Mouse (Mus musculus) stomach, postnatal 0 days (tissue): ENCODE data around the gene Syt6. TPM values are rescaled to one million over a fixed set of nuclear protein-coding genes. Genes with fewer than 3 reads are reported as not detected.

Experiments used
- ATAC-seq: fragments of 200-750 bp; cut with Nextera tagmentation; 2 replicates; pipeline ENCODE4 v1.8.0; 2017; ENCODE audit not compliant: low FRiP score, low TSS enrichment
- DNase-seq: peaks from one replicate; pipeline ENCODE4 v3.0.0-alpha.2; 2016; ENCODE audit warnings: low spot score
- H3K27ac ChIP-seq: fragments of 300-500 bp; sonication (generic); replicated peaks from 2 replicates; pipeline ENCODE4 v1.5.1; 2014; ENCODE audit warnings: mild to moderate bottlenecking, control low read depth
- H3K27me3 ChIP-seq: fragments of 300-500 bp; sonication (generic); 2 replicates; pipeline ENCODE4 v1.6.1; 2014; ENCODE audit warnings: low read length; ENCODE audit not compliant: control insufficient read depth, insufficient read depth
- H3K36me3 ChIP-seq: fragments of 300-500 bp; sonication (generic); 2 replicates; pipeline ENCODE4 v1.6.1; 2014; ENCODE audit warnings: low read length, mixed read lengths; ENCODE audit not compliant: control insufficient read depth, insufficient read depth
- H3K4me1 ChIP-seq: fragments of 300-500 bp; sonication (generic); replicated peaks from 2 replicates; pipeline ENCODE4 v1.6.1; 2014; ENCODE audit warnings: antibody characterized with exemption; ENCODE audit not compliant: control insufficient read depth, insufficient read depth
- H3K4me2 ChIP-seq: fragments of 300-500 bp; sonication (generic); replicated peaks from 2 replicates; pipeline ENCODE4 v1.6.1; 2014; ENCODE audit warnings: low read depth, mild to moderate bottlenecking, control low read depth, moderate library complexity
- H3K4me3 ChIP-seq: fragments of 300-500 bp; sonication (generic); 2 replicates; pipeline ENCODE4 v1.5.1; 2014; ENCODE audit warnings: low read depth, low read length, control low read depth
- H3K9ac ChIP-seq: fragments of 300-500 bp; sonication (generic); 2 replicates; pipeline ENCODE4 v1.6.1; 2014; ENCODE audit warnings: mild to moderate bottlenecking, low read length, control low read depth, mixed read lengths
- H3K9me3 ChIP-seq: fragments of 300-500 bp; sonication (generic); 2 replicates; pipeline ENCODE4 v1.6.1; 2016; ENCODE audit warnings: low read length; ENCODE audit not compliant: control insufficient read depth
- CTCF ChIP-seq: IDR thresholded peaks from 2 replicates; pipeline ENCODE4 v1.5.1; 2016; ENCODE audit warnings: antibody characterized with exemption, low read depth, mild to moderate bottlenecking, moderate library complexity
- EP300 ChIP-seq: optimal IDR thresholded peaks from 2 replicates; pipeline ENCODE3; 2016; ENCODE audit warnings: antibody characterized with exemption
- WGBS: fragments of 180-500 bp; shearing (Covaris S2); extraction: QIAGEN DNeasy Blood & Tissue Kit; methylation state at CpG from one replicate; pipeline ENCODE4 v1.1.7; 2014; 5-methylcytosine and 5-hydroxymethylcytosine counted together
- microRNA-seq: library from miRNA; unstranded; fragments of <30 nt; microRNA quantifications from one replicate; pipeline ENCODE4, GENCODE M21; 2016
- polyA plus RNA-seq: library from polyadenylated mRNA; unstranded; fragments of >200 nt; fragmentation: Nextera tagmentation; extraction: Ambion mirVana; gene quantifications from 2 replicates; pipeline ENCODE4 v1.2.1, GENCODE M21; 2015

Gene Syt6
- polyA plus RNA-seq, 1 experiment from 2014 or later, result 0.64 TPM

- Histone ChIP-seq H3K36me3 (no peaks in the 10 kb centered on the region), H3K27ac (no peak overlapping the region), H3K4me2 (no peak overlapping the region), H3K27me3 (no peaks in the 10 kb centered on the region), H3K4me3 (no peak overlapping the region), H3K9me3 (no peaks in the 10 kb centered on the region), H3K9ac (no peak overlapping the region), H3K4me1 (no peaks in the 10 kb centered on the region)
- ATAC-seq (no peak), DNase-seq (no peak)
- 31% methylated on average over 5 of the region's 5 CpGs for WGBS
- TF ChIP-seq CTCF (no peak), EP300 (no peak)
Observed at GRCm38 (mm10) chr3:103683966-103684319, 108.9 kb downstream of the Syt6 start.

GRCm38 (mm10) chr3:103689043-103689442 lies 114.0 kb downstream of the Syt6 start:
- Histone ChIP-seq H3K36me3 (no peaks in the 10 kb centered on the region), H3K9ac (no peak overlapping the region), H3K4me3 (no peak overlapping the region), H3K4me2 (no peak overlapping the region), H3K27ac (no peak overlapping the region), H3K4me1 (no peaks in the 10 kb centered on the region), H3K9me3 (no peaks in the 10 kb centered on the region), H3K27me3 (no peaks in the 10 kb centered on the region)
- WGBS, result 65% methylated on average over 1 of the region's 1 CpGs
- no peak for DNase-seq
- ATAC-seq, result no peak
- no peak for TF ChIP-seq EP300
- no peak for TF ChIP-seq CTCF

GRCm38 (mm10) chr3:103690506-103690905 lies 115.5 kb downstream of the Syt6 start:
- TF ChIP-seq EP300, result no peak
- TF ChIP-seq CTCF, result peak; percentile 60
- Histone ChIP-seq H3K4me2 (no peak overlapping the region), H3K27ac (no peak overlapping the region), H3K27me3 (no peaks in the 10 kb centered on the region), H3K36me3 (no peaks in the 10 kb centered on the region), H3K4me3 (no peak overlapping the region), H3K4me1 (no peaks in the 10 kb centered on the region), H3K9me3 (no peaks in the 10 kb centered on the region), H3K9ac (no peak overlapping the region)
- ATAC-seq (no peak), DNase-seq (no peak)
- WGBS, result 74% methylated on average over 3 of the region's 3 CpGs

Small RNAs within 50 kb of the gene (microRNA-seq; reads per million reads assigned to microRNA genes)
- gene Gm25325, result not detected

Other genes starting within 250 kb of the Syt6 start
- 0.19 and 0.21 TPM in 2 replicates for gene Atg4a-ps, start 70.8 kb downstream of the Syt6 start, polyA plus RNA-seq
- gene Olfml3, start 162.8 kb downstream of the Syt6 start, polyA plus RNA-seq, result 18.0 and 19.5 TPM in 2 replicates
- not detected in 2 replicates for gene Gm10964, start 164.1 kb downstream of the Syt6 start, polyA plus RNA-seq
- 6.7 and 7.5 TPM in 2 replicates for gene Hipk1, start 216.3 kb downstream of the Syt6 start, polyA plus RNA-seq
- gene Dclre1b, start 234.2 kb downstream of the Syt6 start, polyA plus RNA-seq, result 15.3 and 16.3 TPM in 2 replicates
- 12.2 TPM in 2 replicates for gene Ap4b1, start 234.3 kb downstream of the Syt6 start, polyA plus RNA-seq
- gene Gm43064, start 234.3 kb downstream of the Syt6 start, polyA plus RNA-seq, result 0.30 and 0.61 TPM in 2 replicates